Mouse (Mus musculus): Measurements from ENCODE around the gene Gse1. TPM values are rescaled to one million over a fixed set of nuclear protein-coding genes. Genes with fewer than 3 reads are reported as not detected.

Gse1 gene
- total RNA-seq, 1 experiment from 2014 or later = 28.5 TPM

- no peak for ATAC-seq (ENCODE audit: extremely low read depth, insufficient number of reproducible peaks, low FRiP score, poor library complexity, severe bottlenecking)
Observed at GRCm38 (mm10) chr8:120308131-120308530, 79.9 kb downstream of the Gse1 start.

- ATAC-seq (ENCODE audit: extremely low read depth, insufficient number of reproducible peaks, low FRiP score, poor library complexity, severe bottlenecking) = no peak
Observed at GRCm38 (mm10) chr8:120308553-120308952, 80.3 kb downstream of the Gse1 start.

- ATAC-seq (ENCODE audit: extremely low read depth, insufficient number of reproducible peaks, low FRiP score, poor library complexity, severe bottlenecking) = no peak
Observed at GRCm38 (mm10) chr8:120309326-120309725, 81.1 kb downstream of the Gse1 start.

- ATAC-seq (ENCODE audit: extremely low read depth, insufficient number of reproducible peaks, low FRiP score, poor library complexity, severe bottlenecking) = no peak
Observed at GRCm38 (mm10) chr8:120310063-120310462, 81.8 kb downstream of the Gse1 start.

- peak; percentile 4; the same call in 1 of the 2 replicates for ATAC-seq (ENCODE audit: extremely low read depth, insufficient number of reproducible peaks, low FRiP score, poor library complexity, severe bottlenecking)
Observed at GRCm38 (mm10) chr8:120312452-120312851, 84.2 kb downstream of the Gse1 start.

- no peak for ATAC-seq (ENCODE audit: extremely low read depth, insufficient number of reproducible peaks, low FRiP score, poor library complexity, severe bottlenecking)
Observed at GRCm38 (mm10) chr8:120313674-120314073, 85.4 kb downstream of the Gse1 start.

- ATAC-seq (ENCODE audit: extremely low read depth, insufficient number of reproducible peaks, low FRiP score, poor library complexity, severe bottlenecking) = no peak
Observed at GRCm38 (mm10) chr8:120314932-120315331, 86.7 kb downstream of the Gse1 start.

- no peak for ATAC-seq (ENCODE audit: extremely low read depth, insufficient number of reproducible peaks, low FRiP score, poor library complexity, severe bottlenecking)
Observed at GRCm38 (mm10) chr8:120315644-120316043, 87.4 kb downstream of the Gse1 start.

- no peak for ATAC-seq (ENCODE audit: extremely low read depth, insufficient number of reproducible peaks, low FRiP score, poor library complexity, severe bottlenecking)
Observed at GRCm38 (mm10) chr8:120316707-120317106, 88.5 kb downstream of the Gse1 start.

GRCm38 (mm10) chr8:120317118-120317824 is 89.0 kb downstream of the Gse1 start:
- no peak for ATAC-seq (ENCODE audit: extremely low read depth, insufficient number of reproducible peaks, low FRiP score, poor library complexity, severe bottlenecking)

- ATAC-seq (ENCODE audit: extremely low read depth, insufficient number of reproducible peaks, low FRiP score, poor library complexity, severe bottlenecking) = no peak
Observed at GRCm38 (mm10) chr8:120318476-120318991, 90.3 kb downstream of the Gse1 start.

GRCm38 (mm10) chr8:120319449-120319848 is 91.2 kb downstream of the Gse1 start:
- ATAC-seq (ENCODE audit: extremely low read depth, insufficient number of reproducible peaks, low FRiP score, poor library complexity, severe bottlenecking) = peak; percentile 84

GRCm38 (mm10) chr8:120320146-120320545 is 91.9 kb downstream of the Gse1 start:
- ATAC-seq (ENCODE audit: extremely low read depth, insufficient number of reproducible peaks, low FRiP score, poor library complexity, severe bottlenecking) = no peak

GRCm38 (mm10) chr8:120321724-120322123 is 93.5 kb downstream of the Gse1 start:
- ATAC-seq (ENCODE audit: extremely low read depth, insufficient number of reproducible peaks, low FRiP score, poor library complexity, severe bottlenecking) = no peak

GRCm38 (mm10) chr8:120322956-120323448 is 94.7 kb downstream of the Gse1 start:
- peak; percentile 25 for ATAC-seq (ENCODE audit: extremely low read depth, insufficient number of reproducible peaks, low FRiP score, poor library complexity, severe bottlenecking)

- ATAC-seq (ENCODE audit: extremely low read depth, insufficient number of reproducible peaks, low FRiP score, poor library complexity, severe bottlenecking) = no peak
Observed at GRCm38 (mm10) chr8:120324555-120324954, 96.3 kb downstream of the Gse1 start.

GRCm38 (mm10) chr8:120325172-120325767 is 97.0 kb downstream of the Gse1 start:
- no peak for ATAC-seq (ENCODE audit: extremely low read depth, insufficient number of reproducible peaks, low FRiP score, poor library complexity, severe bottlenecking)

GRCm38 (mm10) chr8:120327131-120327554 is 98.9 kb downstream of the Gse1 start:
- ATAC-seq (ENCODE audit: extremely low read depth, insufficient number of reproducible peaks, low FRiP score, poor library complexity, severe bottlenecking) = no peak

GRCm38 (mm10) chr8:120328361-120329022 is 100.2 kb downstream of the Gse1 start:
- ATAC-seq (ENCODE audit: extremely low read depth, insufficient number of reproducible peaks, low FRiP score, poor library complexity, severe bottlenecking) = no peak

Measured in neutrophil, adult 5-6 weeks (primary cell).